Mouse (Mus musculus): Measurements from ENCODE around the gene Ereg. TPM values are rescaled to one million over a fixed set of nuclear protein-coding genes. Genes with fewer than 3 reads are reported as not detected.

Gene Ereg
- total RNA-seq (2021), result not detected

DNA sequence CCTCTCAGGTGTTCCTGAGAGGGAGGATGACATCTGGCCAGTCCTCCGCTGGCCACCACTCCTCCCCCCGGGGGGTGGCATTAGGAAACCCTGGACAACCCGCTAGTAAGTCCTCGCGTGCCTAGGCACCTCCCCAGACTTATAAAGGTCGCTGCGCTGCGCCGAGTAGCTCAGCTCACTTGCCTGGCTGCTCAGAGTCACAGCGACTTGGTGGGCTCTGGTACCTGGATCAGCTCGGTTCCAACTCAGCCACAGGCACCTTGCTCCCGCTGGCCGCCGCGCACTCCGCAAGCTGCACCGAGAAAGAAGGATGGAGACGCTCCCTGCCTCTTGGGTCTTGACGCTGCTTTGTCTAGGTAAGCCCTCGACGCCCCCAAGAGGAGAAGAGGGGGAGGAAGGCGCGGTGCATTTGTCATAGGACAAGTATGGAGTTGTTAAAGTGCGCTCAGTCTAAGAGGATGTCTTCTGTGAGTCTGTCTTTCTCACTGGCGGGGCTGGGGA is at the start of gene Ereg:
Gene Ereg, plus strand, starts transcription at position 173 of the 501 bp plus-strand sequence.
- intact Hi-C loops (cut with DNase I), result no loop called here
- peak; percentile 8 for DNase-seq

DNA sequence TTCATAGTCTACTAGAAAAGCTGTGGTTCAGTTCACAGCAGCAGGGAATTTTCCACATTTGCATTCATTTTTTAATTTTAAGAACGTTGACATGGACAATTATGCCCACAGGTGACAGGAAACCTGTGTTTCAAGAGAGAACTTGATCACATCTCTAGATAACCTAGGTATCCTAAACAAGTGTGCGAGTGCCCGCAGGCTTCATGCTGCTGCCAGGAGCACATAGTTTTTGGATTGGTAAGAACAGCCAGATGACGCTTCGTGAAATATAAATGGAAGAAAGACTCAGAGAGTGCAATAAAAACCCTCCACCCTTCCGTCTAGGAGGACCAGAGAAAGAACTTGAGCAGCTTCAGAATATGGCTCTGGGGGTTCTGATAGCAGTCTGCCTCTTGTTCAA is 47.3 kb upstream of the Ereg start, which contains the start of gene Epgn:
Gene Epgn, plus strand, starts transcription at position 301 of the 400 bp plus-strand sequence.
- intact Hi-C loops (cut with DNase I), result no loop called here
- no peak for DNase-seq

DNA sequence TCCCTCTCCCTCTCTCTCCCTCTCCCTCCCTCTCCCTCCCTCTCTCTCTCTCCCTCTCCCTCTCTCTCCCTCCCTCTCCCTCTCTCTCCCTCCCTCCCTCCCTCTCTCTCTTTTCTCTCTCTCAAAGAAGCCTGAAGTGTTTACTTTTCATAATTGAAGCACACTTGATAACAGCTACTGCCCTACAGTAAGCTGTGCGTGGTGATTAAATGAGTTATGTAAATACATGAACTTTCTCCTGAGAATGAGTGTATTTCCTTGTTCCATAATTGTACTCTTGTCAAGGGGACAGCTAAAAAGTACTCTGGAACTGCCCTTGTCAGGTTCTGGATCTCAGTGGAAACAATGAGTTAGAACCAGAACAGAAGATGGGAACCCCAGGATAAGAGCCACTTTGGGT is 46.6 kb upstream of the Ereg start:
- no peak for DNase-seq
- intact Hi-C loops (cut with DNase I), result no loop called here

DNA sequence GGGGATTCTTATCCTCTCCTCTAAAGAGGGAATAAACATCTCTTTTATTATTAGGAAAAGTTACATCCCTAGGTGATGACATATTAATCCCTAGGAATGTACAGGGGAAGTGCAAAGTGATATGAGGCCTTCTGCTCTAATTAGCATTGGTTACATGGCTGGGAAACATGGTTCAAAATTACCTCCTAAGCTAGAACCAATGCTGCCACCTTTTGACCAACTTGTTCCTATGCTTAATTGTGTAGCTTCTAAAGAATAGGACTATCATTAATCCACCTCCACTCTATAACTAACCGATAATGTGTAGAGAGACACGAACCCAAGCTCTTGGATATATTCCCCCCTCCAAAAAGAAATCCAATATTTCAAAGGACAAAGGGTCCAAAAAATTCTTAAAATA is 43.8 kb upstream of the Ereg start:
- intact Hi-C loops (cut with DNase I), result no loop called here
- DNase-seq, result no peak

DNA sequence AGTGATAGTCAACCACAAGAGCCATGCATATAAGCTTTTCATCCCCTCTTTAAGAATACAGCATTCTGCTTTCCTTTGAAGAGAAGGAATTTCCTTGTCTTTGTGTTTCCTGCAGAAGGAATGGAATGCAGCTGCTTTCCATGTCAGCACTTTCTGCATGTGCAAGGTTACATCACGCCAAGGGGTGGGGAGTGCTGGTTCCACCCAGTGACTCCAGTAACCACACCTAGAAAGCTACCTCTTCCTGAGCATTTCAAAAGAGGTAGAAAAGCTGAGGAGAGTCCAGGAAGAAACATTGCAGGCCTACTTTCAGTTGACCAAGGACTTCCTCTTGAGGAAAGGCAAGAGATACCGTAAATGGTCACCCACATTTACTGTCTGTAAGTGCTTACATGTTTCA is 39.1 kb upstream of the Ereg start:
- intact Hi-C loops (cut with DNase I), result no loop called here
- DNase-seq, result no peak

DNA sequence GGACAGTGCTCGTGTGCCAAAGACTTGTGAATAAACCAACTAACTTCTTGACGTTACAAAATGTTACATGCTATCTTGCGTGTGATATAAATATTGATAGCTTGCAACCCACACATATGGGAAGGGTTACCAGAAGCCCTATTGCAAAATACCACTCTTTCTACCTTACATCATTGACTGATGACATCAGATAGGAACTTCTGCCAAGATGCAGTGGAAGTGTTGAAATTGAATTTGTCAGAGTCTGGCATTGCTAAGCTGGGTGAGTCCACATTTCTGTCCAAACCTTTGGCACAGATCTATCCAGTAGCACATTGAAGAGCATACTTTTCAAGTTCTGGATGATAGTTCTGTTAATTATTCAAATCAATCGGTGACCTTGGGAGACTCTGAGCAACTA is 37.8 kb upstream of the Ereg start:
- intact Hi-C loops (cut with DNase I), result no loop called here
- DNase-seq, result no peak

DNA sequence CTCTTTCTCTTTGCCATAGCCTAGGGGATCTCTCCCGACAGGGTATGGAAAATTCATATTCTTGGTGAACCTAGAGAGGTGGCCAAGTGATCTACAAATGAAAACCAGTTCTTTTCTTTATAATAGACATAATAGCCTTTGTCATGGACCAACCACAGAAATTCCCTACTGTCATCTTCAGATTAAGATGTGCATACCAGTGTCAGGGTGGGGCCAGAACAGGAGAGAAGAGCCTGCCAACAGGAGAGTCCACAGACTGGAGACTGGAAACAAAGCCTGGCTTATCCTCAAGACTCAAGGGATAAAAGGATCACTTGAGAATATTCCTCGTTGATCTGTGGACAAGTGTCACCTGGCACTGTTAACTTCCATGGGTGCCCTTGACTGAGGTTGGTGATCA is 36.7 kb upstream of the Ereg start:
- intact Hi-C loops (cut with DNase I), result no loop called here
- no peak for DNase-seq

DNA sequence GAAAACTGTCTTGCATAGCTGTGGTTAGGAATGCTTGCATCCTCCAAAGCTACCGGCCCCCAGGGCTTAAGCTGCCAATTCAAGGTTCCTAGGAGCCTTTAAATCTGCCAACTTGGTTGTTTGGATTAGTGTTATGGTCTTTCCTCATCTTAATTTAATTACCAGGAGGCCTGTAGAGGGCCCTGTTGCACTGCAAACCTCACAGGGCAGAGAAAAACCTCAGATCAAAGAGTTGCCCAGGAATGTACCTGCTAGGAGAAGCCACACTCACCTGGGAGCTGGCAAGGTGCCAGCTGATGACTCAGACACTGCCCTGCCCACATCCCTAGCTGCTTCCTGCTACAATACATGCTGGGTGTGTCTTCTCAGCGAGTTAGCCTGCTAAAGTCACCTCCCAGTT is 35.9 kb upstream of the Ereg start:
- intact Hi-C loops (cut with DNase I), result no loop called here
- peak; percentile 33 for DNase-seq

DNA sequence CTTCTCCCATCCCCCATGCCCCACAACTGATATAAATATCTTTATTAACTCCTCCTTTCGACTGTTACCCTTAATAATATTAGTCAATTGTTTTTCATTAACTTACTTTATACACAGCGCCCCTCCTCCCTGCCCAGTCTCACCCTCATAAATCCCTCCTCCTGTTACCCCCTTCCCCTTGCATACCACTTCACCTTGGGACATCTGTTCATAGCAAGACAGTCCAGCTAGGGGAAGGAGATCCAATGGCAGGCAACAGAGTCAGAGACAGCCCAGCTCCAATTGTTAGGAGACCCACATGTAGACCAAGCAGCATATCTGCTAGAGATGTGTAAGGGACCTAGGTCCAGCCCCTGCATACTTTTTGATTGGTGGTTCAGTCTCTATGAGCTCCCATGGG is 35.5 kb upstream of the Ereg start:
- intact Hi-C loops (cut with DNase I), result no loop called here
- no peak for DNase-seq

DNA sequence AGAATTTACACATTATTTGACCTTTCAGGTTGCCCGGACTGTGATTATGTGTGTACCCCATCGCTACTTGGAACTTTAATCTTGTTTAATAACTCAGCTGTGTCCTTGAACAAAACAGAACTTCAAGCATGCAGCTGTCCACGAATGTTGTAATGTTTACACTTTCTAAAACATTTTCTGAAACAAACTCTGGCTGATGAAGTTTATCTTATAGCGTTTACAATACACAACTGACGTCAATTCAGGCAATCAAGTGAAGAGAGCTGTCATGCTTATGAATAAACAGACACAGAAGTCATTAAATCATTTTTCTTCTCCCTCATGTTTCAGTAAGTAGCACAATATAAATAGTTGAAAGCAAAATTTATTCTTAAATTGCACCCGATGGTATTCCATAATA is 26.4 kb upstream of the Ereg start:
- no peak for DNase-seq
- intact Hi-C loops (cut with DNase I), result no loop called here

DNA sequence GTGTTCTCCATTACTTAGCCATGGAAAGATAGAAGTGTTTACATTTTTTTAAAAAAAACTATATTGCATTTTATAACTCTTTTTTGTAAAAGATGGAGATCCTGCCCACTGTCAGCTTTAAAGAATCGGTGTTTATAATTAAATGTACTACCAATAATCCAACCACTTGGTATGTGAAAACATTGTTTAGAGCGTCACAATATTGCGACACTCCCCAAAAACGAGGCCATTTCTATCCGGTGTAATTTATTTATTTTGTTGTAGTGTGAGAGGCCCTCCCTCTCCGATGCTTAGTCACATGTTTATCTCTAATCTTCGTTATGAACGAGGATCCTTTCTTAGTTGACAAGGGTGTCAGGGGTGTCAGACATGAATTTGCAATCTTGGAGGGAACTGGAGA is 26.0 kb upstream of the Ereg start:
- intact Hi-C loops (cut with DNase I), result no loop called here

DNA sequence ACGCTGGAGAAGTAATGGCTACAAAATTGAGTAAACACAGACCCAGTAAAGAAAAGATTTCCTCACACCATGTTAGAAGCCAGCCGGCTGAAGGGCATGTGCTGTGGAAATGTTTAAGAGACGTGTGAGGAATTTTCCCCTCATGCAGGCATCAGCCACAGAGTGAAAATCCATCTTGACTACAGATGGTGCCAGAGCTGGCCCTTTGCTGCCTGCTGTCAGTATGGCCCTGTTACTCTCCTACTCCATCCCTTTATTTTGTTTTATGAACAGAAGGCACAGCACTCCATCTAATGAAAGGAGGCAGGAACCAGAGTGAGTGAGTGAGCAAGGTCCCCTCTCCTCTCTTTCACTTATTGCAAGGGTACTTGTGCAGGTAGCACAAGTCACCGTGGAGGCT is 2.1 kb upstream of the Ereg start:
- intact Hi-C loops (cut with DNase I), result no loop called here
- no peak for DNase-seq

More for the DNA sequence above, 26.0 kb upstream of the Ereg start:
- DNase-seq, result no peak

DNA sequence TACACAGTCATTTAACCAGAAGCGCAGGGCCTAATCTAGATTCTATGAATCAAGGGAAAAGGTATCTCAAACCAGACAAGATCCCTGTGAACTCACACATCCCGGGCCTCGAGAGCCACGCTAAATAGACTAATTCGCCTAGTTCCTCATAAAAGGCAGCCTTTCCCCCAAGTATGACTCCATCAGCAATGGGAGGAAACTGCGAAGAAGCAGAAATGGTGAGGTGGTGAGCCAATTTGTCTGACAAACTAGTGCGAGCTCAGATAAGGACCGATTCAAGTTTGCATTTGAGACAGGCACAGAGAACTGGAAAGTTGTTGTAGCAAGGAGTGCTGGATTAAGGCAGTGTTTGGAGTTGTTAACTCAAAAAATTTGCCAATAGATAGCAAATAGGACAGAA is 796 bp upstream of the Ereg start:
- DNase-seq, result no peak
- intact Hi-C loops (cut with DNase I), result no loop called here

DNA sequence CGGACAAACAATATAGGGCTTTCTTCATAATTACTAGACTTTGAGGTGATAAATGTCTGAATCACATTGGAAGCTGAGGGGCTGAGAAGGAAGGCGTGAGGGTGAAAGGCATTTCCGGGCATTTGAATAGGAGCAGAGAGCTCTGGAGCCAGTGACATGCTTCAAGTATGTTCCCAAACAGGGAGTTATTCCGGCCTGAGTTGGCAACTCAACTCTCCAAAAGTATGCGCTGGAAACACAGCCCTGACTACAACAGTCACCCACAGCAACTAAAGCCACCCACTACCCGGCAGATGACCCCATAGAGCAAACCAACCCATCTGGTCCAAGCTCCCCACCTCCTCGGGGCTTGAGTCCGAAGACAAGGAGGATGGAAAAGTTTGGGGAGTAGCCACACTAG is 396 bp upstream of the Ereg start:
- intact Hi-C loops (cut with DNase I), result no loop called here
- DNase-seq, result no peak

DNA sequence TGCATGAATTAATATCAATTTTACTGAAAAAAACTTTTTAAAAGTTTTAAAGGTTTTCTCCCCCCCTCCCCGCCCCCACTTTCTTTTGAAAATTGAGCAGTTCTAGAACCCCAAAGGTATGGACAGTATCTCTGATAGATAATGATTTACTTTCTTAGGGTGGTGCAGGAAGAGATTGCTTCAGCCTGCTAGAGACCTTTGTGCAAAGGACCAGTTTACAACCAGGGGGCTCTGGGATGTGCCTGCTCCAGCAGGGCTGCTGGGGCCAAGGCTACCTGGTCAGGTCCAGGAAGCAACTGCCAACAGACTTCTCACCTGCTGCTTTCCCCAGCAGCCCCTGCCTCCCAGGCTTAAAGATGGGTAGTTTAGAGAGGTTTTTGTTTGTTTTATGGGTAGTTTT is 599 bp downstream of the Ereg start:
- no peak for DNase-seq
- intact Hi-C loops (cut with DNase I), result no loop called here

DNA sequence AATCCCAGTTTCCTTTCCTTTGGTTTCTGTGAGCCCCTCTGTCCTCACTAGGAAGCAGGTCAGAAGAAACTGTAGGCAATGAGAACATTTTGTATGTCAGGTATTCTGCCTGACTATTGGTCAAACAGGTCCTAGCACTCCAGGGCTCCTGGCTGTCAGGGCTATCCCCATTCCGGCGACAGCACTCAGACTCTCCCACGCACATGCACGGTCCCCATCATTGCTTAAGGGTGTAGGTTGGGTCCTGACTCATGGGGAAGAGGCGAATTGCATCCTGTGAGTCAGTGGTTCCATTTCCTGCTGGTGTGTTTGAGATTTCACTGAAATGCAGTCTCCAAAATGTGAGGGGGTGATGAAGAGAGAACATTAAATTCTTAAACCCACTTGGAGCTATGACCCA is 8.6 kb downstream of the Ereg start:
- intact Hi-C loops (cut with DNase I), result no loop called here
- DNase-seq, result no peak

DNA sequence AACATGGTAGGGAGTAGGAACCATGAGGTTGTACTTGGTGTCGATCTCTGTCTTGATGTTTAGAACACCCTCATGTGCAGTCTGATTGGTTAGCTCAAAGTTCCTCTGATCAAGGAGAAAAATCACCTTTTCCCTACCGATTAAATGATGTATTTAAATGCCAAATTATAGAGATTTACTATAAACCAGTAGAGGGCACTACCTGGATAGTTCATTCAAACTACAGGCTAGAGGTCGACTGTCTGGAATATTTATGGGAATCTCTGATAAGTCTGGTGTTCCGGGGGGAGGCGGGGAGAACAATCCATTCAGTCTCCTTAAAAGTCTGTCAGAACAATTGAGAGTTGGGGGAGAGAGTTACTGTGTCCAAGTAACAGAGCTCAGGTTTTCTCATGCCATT is 10.9 kb downstream of the Ereg start:
- no peak for DNase-seq
- intact Hi-C loops (cut with DNase I), result no loop called here

DNA sequence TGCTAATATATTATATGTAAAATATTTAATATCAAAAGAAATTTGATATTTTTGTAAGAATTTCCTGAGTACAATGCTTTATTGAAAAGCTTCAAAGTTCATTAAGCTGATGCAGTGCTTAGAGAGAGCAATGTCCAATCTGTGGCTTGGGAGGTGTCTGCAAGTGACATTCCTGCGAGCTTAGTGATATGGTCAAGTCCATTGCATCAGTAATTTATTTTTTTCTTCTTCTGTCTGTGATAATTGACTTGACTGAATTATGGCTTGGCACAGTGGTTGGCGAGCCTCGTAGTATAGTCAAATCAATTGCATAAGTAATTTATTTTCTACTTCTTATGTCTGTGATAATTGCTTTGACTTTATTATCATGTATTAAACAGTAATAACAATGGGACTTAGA is 15.9 kb downstream of the Ereg start:
- intact Hi-C loops (cut with DNase I), result no loop called here
- DNase-seq, result no peak

DNA sequence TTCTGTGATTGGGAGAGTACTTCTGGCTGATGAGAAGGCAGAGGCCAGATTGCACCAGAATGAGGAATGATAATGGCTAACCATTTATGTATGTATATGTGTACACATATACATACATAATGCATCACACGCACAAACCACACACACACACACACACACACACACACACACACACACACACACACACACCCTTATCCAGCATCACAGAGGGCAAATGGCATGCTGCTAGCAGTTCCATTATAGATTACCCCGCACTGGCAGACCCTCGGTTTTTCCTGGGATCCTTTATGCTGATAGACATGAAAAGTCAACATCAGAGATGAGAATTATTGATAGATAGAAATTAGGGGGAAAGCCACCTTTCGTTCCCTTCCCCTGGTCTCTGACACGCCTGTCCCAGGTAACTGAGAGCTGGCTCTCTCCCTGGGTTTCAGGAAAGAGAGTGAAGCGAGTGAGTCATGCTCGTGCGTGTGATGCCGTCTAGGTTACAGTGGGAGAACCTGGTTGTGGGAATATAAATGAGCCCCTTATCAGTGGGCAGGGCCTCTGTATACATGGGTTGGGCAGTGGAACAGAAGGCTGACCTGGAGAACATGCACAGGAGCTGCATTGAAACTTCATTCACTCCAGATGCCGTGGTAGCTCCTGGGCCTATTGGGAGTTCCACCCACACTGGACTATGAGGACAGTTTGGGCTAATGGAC is 23.6 kb downstream of the Ereg start:
- no peak for DNase-seq
- intact Hi-C loops (cut with DNase I), result no loop called here

DNA sequence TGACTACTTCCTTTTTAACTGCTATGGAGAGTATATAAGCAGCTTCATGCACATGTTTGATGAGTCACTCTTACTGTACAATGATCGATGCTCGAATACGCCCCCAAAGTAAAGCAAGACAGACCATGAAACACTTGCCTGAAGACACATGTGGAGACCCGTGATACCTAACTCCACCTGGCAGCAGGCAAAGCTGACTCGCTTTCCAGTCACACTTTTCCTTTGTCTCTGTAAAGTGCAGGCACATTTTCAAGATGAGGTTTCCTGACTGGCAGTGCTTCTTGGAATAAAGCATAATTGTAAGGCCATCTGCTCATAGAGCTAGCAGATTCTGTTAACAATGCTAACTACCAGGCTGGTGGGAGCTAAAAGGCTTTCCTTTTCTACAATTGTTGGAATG is 27.3 kb downstream of the Ereg start:
- no peak for DNase-seq
- intact Hi-C loops (cut with DNase I), result no loop called here

DNA sequence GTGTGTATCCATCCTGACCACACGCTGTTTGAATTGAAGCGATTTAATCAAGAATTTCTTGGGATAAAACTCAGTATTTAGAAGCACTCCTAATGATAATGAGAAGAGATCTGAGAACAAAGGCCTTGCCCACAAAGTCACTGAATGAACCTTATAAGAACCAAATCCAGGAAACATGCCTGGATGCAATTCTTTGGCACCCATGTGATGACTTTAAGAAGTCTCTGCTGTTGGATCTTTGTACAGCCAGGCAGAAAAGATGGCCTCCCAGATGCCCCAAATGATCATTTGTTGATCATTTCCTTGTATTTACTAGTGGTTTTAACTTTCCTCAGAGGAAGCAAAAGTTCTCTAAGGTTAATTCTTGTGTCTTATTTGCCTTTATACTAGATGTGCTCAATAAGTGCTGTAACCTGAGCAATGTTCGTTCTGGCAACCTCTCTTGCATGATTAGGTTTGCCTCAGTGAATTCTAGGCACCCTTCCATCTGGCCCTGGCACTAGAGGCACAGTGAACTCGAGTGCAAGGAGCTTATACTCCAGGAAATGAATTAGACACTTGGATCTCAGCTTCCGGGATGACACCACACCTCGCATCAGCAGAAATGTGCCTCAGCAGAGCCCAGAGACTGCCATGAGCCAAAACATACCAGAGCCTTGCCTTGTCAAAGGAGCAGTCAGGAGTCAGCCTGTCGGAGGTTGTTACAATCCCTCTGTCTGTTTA is 29.7 kb downstream of the Ereg start:
- intact Hi-C loops (cut with DNase I), result no loop called here
- DNase-seq, result peak; percentile 78

DNA sequence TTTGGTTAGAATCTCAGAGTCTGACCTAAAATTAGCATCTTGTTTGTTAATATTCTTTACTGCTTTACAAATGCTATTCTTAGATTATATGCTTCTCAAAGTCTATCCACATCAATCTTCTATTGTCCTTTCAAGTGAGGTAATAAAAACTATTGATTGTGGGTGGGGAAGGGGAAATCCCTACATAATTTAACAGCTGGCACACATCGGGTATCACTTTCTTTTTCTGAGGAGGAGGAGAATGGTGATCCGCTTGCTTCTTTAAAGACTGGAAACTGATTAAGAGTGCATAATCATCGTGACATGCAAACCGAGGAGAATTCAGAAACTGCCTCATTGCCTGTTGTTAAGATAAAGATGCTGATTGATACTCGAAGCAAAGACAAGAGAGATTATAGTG is 31.8 kb downstream of the Ereg start:
- intact Hi-C loops (cut with DNase I), result no loop called here
- DNase-seq, result no peak
